Mouse (Mus musculus): ENCODE measurements around the gene Sfxn1.

DNA sequence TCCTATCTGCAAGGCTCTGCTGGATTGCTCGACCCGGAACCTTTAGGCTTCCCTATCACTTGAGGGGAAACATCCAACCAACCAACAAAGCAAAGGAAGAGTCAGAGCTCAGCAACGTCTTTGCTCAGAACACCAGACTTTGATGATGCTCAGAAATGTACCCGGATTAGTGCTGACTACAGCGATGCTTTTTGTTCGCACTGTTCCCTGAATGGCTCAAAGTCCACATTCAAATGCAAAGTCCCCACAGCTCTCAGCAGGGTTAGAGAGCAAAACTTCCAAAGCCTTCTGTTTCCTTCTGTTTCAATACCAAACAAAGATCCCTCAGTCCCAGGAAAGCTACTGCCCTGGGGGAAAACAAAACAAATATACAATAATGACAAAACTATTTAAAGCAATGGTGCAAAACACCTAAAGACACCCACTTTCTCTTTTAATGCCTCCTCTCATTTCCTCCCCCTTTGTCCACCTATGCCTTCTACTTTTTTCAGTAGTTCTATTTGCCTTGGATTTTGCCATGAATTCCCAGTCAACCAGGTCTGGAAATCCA, 4.0 kb upstream of the Sfxn1 start:
- no peak for TF ChIP-seq POLR2A (IDR thresholded peaks at IDR 0.05; ENCODE audit: extremely low read depth, insufficient read depth, low read length)
- no peak for TF ChIP-seq CTCF (IDR thresholded peaks at IDR 0.05; ENCODE audit: low read depth, low read length)
